Mouse (Mus musculus): Measurements from ENCODE around the gene Pomgnt2. TPM values are rescaled to one million over a fixed set of nuclear protein-coding genes. Genes with fewer than 3 reads are reported as not detected.
A peak's percentile ranks its signal among the peaks of the same experiment; 100 is the strongest.

Pomgnt2 gene
- total and polyA plus RNA-seq, 2 experiments from 2014 or later: 33.2 to 106 TPM

DNA sequence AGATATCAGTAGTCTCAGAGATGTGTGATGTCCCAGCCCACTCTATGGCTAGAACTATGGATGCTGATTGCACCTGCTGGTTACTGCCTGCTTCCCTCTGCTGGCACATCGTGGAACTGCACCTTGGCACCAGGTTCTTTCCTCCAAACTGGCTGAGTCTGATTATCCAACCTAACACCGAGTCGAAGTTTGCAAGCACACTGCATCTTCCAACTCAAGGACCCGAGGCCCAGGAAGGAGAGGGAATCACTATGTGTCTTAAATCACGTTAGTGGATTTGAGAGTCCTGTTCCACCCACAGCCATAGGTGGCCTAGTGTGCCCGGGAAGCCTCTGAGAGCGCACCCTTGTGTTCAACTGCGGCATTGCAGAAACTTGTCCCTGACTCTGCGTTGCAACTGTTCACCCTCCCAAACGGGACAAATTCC lies 17.3 kb upstream of the Pomgnt2 start:
- H3K9me3 ChIP-seq (ENCODE audit: low read length): no peaks in the 10 kb centered on the region
- H3K27me3 ChIP-seq (ENCODE audit: insufficient read depth, low read length): no peaks in the 10 kb centered on the region
- no peak overlapping the region for H3K4me2 ChIP-seq (ENCODE audit: low read depth, low read length)
- H3K9ac ChIP-seq (replicated peaks; ENCODE audit: low read length): no peak overlapping the region
- TF ChIP-seq CTCF (IDR thresholded peaks at IDR 0.05; ENCODE audit: low read depth): peak; percentile 90
- 10% methylated on average over 10 of the region's 10 CpGs for WGBS
- no peaks in the 10 kb centered on the region for H3K36me3 ChIP-seq (ENCODE audit: insufficient read depth, low read length)
- H3K27ac ChIP-seq: no peak overlapping the region
- DNase-seq (ENCODE audit: low spot score) (peak; percentile 88), ATAC-seq (peak; percentile 44; the same call in 1 of the 2 replicates)
- H3K4me3 ChIP-seq (ENCODE audit: low read length): no peak overlapping the region
- peaks cover 2% of the 10 kb centered on the region; the same call in 1 of the 2 replicates for H3K4me1 ChIP-seq (ENCODE audit: insufficient read depth, low read length)

- no peak; the same call in 1 of the 2 replicates for TF ChIP-seq CTCF (IDR thresholded peaks at IDR 0.05; ENCODE audit: low read depth)
Observed at GRCm38 (mm10) chr9:122013629-122014028, 16.7 kb upstream of the Pomgnt2 start.

GRCm38 (mm10) chr9:122012816-122013215 lies 15.9 kb upstream of the Pomgnt2 start:
- no peak overlapping the region for H3K4me3 ChIP-seq (ENCODE audit: low read length)
- 88% methylated on average over 2 of the region's 2 CpGs for WGBS
- H3K27me3 ChIP-seq (ENCODE audit: insufficient read depth, low read length): no peaks in the 10 kb centered on the region
- peaks cover 12% of the 10 kb centered on the region for H3K4me1 ChIP-seq (ENCODE audit: insufficient read depth, low read length)
- H3K9me3 ChIP-seq (ENCODE audit: low read length): no peaks in the 10 kb centered on the region
- ATAC-seq: no peak
- TF ChIP-seq CTCF (IDR thresholded peaks at IDR 0.05; ENCODE audit: low read depth): no peak
- H3K9ac ChIP-seq (replicated peaks; ENCODE audit: low read length): no peak overlapping the region
- no peak overlapping the region for H3K27ac ChIP-seq
- H3K4me2 ChIP-seq (ENCODE audit: low read depth, low read length): no peak overlapping the region
- no peaks in the 10 kb centered on the region for H3K36me3 ChIP-seq (ENCODE audit: insufficient read depth, low read length)
- DNase-seq (ENCODE audit: low spot score): no peak

More at GRCm38 (mm10) chr9:122013629-122014028, 16.7 kb upstream of the Pomgnt2 start:
- 78% methylated on average over 4 of the region's 4 CpGs for WGBS
- Histone ChIP-seq H3K27ac (no peak overlapping the region), H3K4me2 (ENCODE audit: low read depth, low read length) (no peak overlapping the region), H3K4me3 (ENCODE audit: low read length) (no peak overlapping the region), H3K9me3 (ENCODE audit: low read length) (no peaks in the 10 kb centered on the region), H3K36me3 (ENCODE audit: insufficient read depth, low read length) (no peaks in the 10 kb centered on the region), H3K9ac (replicated peaks; ENCODE audit: low read length) (no peak overlapping the region), H3K4me1 (ENCODE audit: insufficient read depth, low read length) (peaks cover 8% of the 10 kb centered on the region), H3K27me3 (ENCODE audit: insufficient read depth, low read length) (no peaks in the 10 kb centered on the region)
- ATAC-seq (no peak), DNase-seq (ENCODE audit: low spot score) (no peak)

GRCm38 (mm10) chr9:122010751-122011150 lies 13.8 kb upstream of the Pomgnt2 start:
- no peak for ATAC-seq
- Histone ChIP-seq H3K9me3 (ENCODE audit: low read length) (no peaks in the 10 kb centered on the region), H3K27ac (no peak overlapping the region), H3K36me3 (ENCODE audit: insufficient read depth, low read length) (no peaks in the 10 kb centered on the region), H3K4me1 (ENCODE audit: insufficient read depth, low read length) (peaks cover 12% of the 10 kb centered on the region), H3K9ac (replicated peaks; ENCODE audit: low read length) (no peak overlapping the region), H3K4me3 (ENCODE audit: low read length) (no peak overlapping the region), H3K27me3 (ENCODE audit: insufficient read depth, low read length) (no peaks in the 10 kb centered on the region), H3K4me2 (ENCODE audit: low read depth, low read length) (no peak overlapping the region)
- 93% methylated on average over 2 of the region's 2 CpGs for WGBS
- DNase-seq (ENCODE audit: low spot score): no peak
- TF ChIP-seq CTCF (IDR thresholded peaks at IDR 0.05; ENCODE audit: low read depth): no peak

DNA sequence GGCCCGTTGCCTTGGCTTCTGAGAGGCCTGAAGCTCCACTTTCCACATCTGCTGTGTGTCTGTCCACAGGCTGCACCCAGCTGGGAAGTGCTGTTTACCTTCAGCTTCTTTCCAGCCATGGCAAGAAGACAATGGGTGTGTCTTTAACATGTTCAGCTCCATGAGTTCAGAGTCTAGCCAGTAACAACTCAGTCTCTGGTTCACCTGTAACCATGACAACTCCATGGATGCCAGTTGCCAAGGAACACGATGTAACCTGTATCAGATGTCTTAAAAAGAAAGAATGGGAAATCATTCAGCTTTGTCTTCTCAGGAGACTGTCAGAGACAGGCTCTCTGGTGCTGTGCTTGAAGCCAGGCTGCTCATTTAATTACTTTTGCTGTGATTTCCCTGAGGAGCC lies 12.0 kb upstream of the Pomgnt2 start:
- DNase-seq (ENCODE audit: low spot score) (peak; percentile 63), ATAC-seq (peak; percentile 86)
- H3K9me3 ChIP-seq (ENCODE audit: low read length): no peaks in the 10 kb centered on the region
- H3K27ac ChIP-seq: peak overlapping the region; percentile 58
- 16% methylated on average over 2 of the region's 2 CpGs for WGBS
- no peaks in the 10 kb centered on the region for H3K36me3 ChIP-seq (ENCODE audit: insufficient read depth, low read length)
- no peak for TF ChIP-seq CTCF (IDR thresholded peaks at IDR 0.05; ENCODE audit: low read depth)
- H3K4me2 ChIP-seq (ENCODE audit: low read depth, low read length): no peak overlapping the region
- peaks cover 12% of the 10 kb centered on the region for H3K4me1 ChIP-seq (ENCODE audit: insufficient read depth, low read length)
- no peak overlapping the region for H3K9ac ChIP-seq (replicated peaks; ENCODE audit: low read length)
- H3K27me3 ChIP-seq (ENCODE audit: insufficient read depth, low read length): no peaks in the 10 kb centered on the region
- H3K4me3 ChIP-seq (ENCODE audit: low read length): no peak overlapping the region

- Histone ChIP-seq H3K27ac (no peak overlapping the region), H3K9ac (replicated peaks; ENCODE audit: low read length) (no peak overlapping the region), H3K4me1 (ENCODE audit: insufficient read depth, low read length) (peaks cover 12% of the 10 kb centered on the region), H3K27me3 (ENCODE audit: insufficient read depth, low read length) (no peaks in the 10 kb centered on the region), H3K4me3 (ENCODE audit: low read length) (no peak overlapping the region), H3K9me3 (ENCODE audit: low read length) (no peaks in the 10 kb centered on the region), H3K36me3 (ENCODE audit: insufficient read depth, low read length) (no peaks in the 10 kb centered on the region), H3K4me2 (ENCODE audit: low read depth, low read length) (no peak overlapping the region)
- DNase-seq (ENCODE audit: low spot score) (no peak), ATAC-seq (no peak)
- no peak for TF ChIP-seq CTCF (IDR thresholded peaks at IDR 0.05; ENCODE audit: low read depth)
- 17% methylated on average over 7 of the region's 7 CpGs for WGBS
Observed at GRCm38 (mm10) chr9:122006609-122007008, 9.7 kb upstream of the Pomgnt2 start.

DNA sequence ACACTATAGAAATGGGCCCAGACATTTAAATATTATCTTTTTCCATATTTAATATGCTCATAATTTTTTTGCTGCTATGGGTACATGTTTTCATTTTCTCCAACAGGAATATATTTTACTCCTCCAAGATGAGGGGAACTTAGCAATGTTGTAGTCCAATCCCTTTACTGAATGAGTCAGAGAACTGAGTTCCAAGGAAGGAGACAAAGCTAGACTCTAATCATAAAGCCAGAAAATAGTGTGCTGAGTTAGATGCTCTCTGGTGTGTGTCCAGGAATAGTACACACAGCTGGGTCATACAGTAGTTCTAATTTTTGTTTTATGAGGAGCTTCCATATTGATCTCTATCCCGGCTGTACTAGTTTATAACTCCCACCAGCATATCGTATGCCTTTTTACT lies 9.3 kb upstream of the Pomgnt2 start:
- Histone ChIP-seq H3K4me3 (ENCODE audit: low read length) (no peak overlapping the region), H3K27me3 (ENCODE audit: insufficient read depth, low read length) (no peaks in the 10 kb centered on the region), H3K9me3 (ENCODE audit: low read length) (no peaks in the 10 kb centered on the region), H3K9ac (replicated peaks; ENCODE audit: low read length) (no peak overlapping the region), H3K36me3 (ENCODE audit: insufficient read depth, low read length) (no peaks in the 10 kb centered on the region), H3K4me2 (ENCODE audit: low read depth, low read length) (no peak overlapping the region), H3K4me1 (ENCODE audit: insufficient read depth, low read length) (peaks cover 12% of the 10 kb centered on the region), H3K27ac (no peak overlapping the region)
- no peak for TF ChIP-seq CTCF (IDR thresholded peaks at IDR 0.05; ENCODE audit: low read depth)
- DNase-seq (ENCODE audit: low spot score) (no peak), ATAC-seq (no peak)
- WGBS: 95% methylated on average over 2 of the region's 2 CpGs

All from hindbrain, postnatal 0 days (tissue).